14 mouse cellular contexts compared by ENCODE assay signal in genomic region chr5:103132814-103133213, GRCm38 (mm10).
DNase-seq lines count a peak whose midpoint lies in the region; ATAC-seq and TF ChIP-seq lines count a peak whose summit lies in the region.
"Had no signal": no experiment of that assay in that cellular context is flagged by ENCODE, and none has a peak within 500 bp of the region (broad histone marks: within the 10 kb centered on the region; RNA-seq: fewer than 3 reads in every experiment).

No protein-coding gene starts in this region.

- H3K4me3 ChIP-seq in forebrain, postnatal 0 days (ENCODE audit: low read depth, low read length) = no peak overlapping the region
- H3K4me3 ChIP-seq in forebrain, embryonic 10.5 days = no peak overlapping the region
- no peak overlapping the region for H3K4me3 ChIP-seq in E14TG2a.4 (replicated peaks; ENCODE audit: low read length)
- H3K4me3 ChIP-seq: heart, embryonic 10.5 days; myocyte had no signal

- no peaks in the 10 kb centered on the region for H3K4me1 ChIP-seq in forebrain, postnatal 0 days (ENCODE audit: insufficient read depth)
- H3K4me1 ChIP-seq in forebrain, embryonic 10.5 days = no peaks in the 10 kb centered on the region
- peaks cover 10% of the 10 kb centered on the region for H3K4me1 ChIP-seq in E14TG2a.4 (replicated peaks; ENCODE audit: low read depth, low read length)
- H3K4me1 ChIP-seq: heart, embryonic 10.5 days had no signal

- ATAC-seq in forebrain, postnatal 0 days = no peak
- ATAC-seq: CD4-positive, CD25-positive, alpha-beta regulatory T cell, adult 4 months had no signal

- no peak overlapping the region for H3K27ac ChIP-seq in forebrain, postnatal 0 days (ENCODE audit: low read depth, low read length)
- no peak overlapping the region for H3K27ac ChIP-seq in forebrain, embryonic 10.5 days
- H3K27ac ChIP-seq: heart, embryonic 10.5 days had no signal

- peak; percentile 58 for TF ChIP-seq CTCF in forebrain, postnatal 0 days (IDR thresholded peaks at IDR 0.05; ENCODE audit: low read depth)
- TF ChIP-seq CTCF in E14TG2a.4 (conservative IDR thresholded peaks at IDR 0.05; ENCODE audit: low read length) = peak; percentile 68

- H3K9ac ChIP-seq in forebrain, postnatal 0 days = no peak overlapping the region

- intact Hi-C loops in left cerebral cortex, postnatal 36 days (cut with DNase I) = no loop called here

- H3K9me3 ChIP-seq in forebrain, postnatal 0 days (ENCODE audit: low read length) = no peaks in the 10 kb centered on the region
- no peaks in the 10 kb centered on the region for H3K9me3 ChIP-seq in forebrain, embryonic 10.5 days
- no peaks in the 10 kb centered on the region; the same call in 1 of the 2 replicates for H3K9me3 ChIP-seq in E14TG2a.4 (ENCODE audit: low read length)
- H3K9me3 ChIP-seq: heart, embryonic 10.5 days had no signal

- DNase-seq in forebrain, postnatal 0 days = peak; percentile 13
- no peak for DNase-seq in forebrain, embryonic 10.5 days (ENCODE audit: extremely low spot score, low spot score)
- DNase-seq in left cerebral cortex, adult 9 months (ENCODE audit: low spot score in 2 of 2) = peak; percentile 22
- DNase-seq in left cerebral cortex, postnatal 36 days (ENCODE audit: low spot score in 2 of 2) = no peak
- peak; percentile 31 for DNase-seq in WW6 (ENCODE audit: low read depth, low spot score)
- DNase-seq in ovary, adult 18-20 months (ENCODE audit: low spot score) = no peak
- no peak for DNase-seq in thymus, postnatal 10 days (ENCODE audit: low spot score in 2 of 2)
- DNase-seq: adrenal gland, adult 2 months; cerebellum, adult 11 months; thymus, postnatal 4 days had no signal

- 77% methylated on average over 6 of the region's 6 CpGs for WGBS in forebrain, postnatal 0 days
- WGBS in forebrain, embryonic 10.5 days = 86% methylated on average over 6 of the region's 6 CpGs

- no peaks in the 10 kb centered on the region for H3K27me3 ChIP-seq in forebrain, postnatal 0 days (ENCODE audit: insufficient read depth, low read length)
- no peaks in the 10 kb centered on the region for H3K27me3 ChIP-seq in forebrain, embryonic 10.5 days (ENCODE audit: poor library complexity, severe bottlenecking)
- 0 out of 2 replicates have a peak, but pooled peaks cover 3% of the 10 kb centered on the region for H3K27me3 ChIP-seq in E14TG2a.4 (ENCODE audit: insufficient read depth, low read length)

- H3K4me2 ChIP-seq in forebrain, postnatal 0 days (ENCODE audit: low read depth) = no peak overlapping the region

- no peaks in the 10 kb centered on the region for H3K36me3 ChIP-seq in forebrain, postnatal 0 days (ENCODE audit: insufficient read depth)
- no peaks in the 10 kb centered on the region for H3K36me3 ChIP-seq in forebrain, embryonic 10.5 days (replicated peaks)
- no peaks in the 10 kb centered on the region for H3K36me3 ChIP-seq in E14TG2a.4 (ENCODE audit: insufficient read depth, low read length)
- H3K36me3 ChIP-seq: heart, embryonic 10.5 days had no signal

Comparison
In these comparisons a context has a peak if more than half of its experiments do, and no peak if none do; other contexts are left out.
1. DNase-seq: peak in forebrain, postnatal 0 days (single experiment), left cerebral cortex, adult 9 months (2 of 2) and WW6 (single experiment); none in forebrain, embryonic 10.5 days (single experiment), left cerebral cortex, postnatal 36 days (0 of 2), ovary, adult 18-20 months (single experiment) and thymus, postnatal 10 days (0 of 2).